Mouse (Mus musculus): ENCODE data around the gene Tmod1. TPM values are rescaled to one million over a fixed set of nuclear protein-coding genes. Genes with fewer than 3 reads are reported as not detected.

Gene Tmod1
- total RNA-seq (2021): 10 to 100 TPM; 20.4 to 21.4 TPM

- DNase-seq: peak; percentile 56 to 67
Measured at GRCm38 (mm10) chr4:46038892-46039751, at the start of gene Tmod1. TSS of gene Tmod1 (plus strand) at chr4:46038935.

DNA sequence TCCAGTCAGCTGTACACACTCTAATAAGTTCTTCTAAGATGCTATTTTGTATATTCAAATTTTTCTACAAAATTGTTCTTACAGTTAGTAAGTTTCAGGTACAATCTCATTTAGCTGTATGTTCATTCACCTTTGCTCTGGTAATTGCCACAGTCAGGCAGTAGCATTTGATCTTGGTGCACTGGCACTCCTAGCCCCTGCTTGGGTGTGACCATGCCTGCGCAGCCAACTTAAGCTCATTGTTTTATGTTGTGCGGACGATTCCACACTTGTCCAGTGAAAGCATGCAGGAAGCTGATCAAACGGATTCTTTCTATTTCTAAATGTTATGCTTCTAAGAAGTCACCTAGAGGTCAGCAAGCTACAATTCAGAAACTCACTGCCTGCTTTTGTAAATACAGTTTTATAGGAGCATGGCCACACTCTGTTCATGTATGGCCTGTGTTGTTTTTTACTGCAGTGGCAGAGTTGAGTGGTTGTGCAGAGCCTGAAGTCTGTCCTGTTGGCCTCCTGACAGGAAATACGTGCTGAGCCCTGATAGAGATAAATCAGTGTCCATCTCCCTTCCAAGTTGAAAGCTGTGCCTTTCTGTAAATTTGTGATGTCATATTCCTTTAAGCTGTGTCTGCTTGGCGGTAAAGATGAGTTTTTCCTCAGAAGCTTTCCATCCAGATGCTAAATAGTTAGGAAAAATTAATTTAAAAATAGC is 48.2 kb upstream of the Tmod1 start:
- no peak for DNase-seq

DNA sequence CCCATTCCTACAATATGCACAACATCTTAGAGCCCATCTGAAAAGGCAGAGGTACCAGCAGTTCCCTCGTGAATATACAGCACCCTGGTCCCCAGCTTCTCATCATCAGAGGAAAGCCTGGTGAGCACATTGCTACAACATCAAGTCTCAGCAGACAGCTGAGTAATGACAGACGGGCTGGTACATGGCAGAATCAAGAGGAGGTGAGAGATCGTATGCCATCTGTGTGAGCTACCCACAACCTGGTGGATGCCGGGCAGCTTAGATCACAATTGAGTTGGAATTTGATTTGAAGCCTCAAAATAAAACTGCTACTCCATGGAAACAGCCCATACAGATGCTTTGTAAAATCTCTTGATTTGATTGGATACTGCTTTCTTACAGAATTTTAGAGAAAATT is 40.2 kb upstream of the Tmod1 start:
- DNase-seq: peak; percentile 59 to 73

- no peak for DNase-seq
Measured at GRCm38 (mm10) chr4:46008142-46008793, 30.5 kb upstream of the Tmod1 start.

- DNase-seq: no peak
Measured at GRCm38 (mm10) chr4:46011698-46012097, 27.0 kb upstream of the Tmod1 start.

GRCm38 (mm10) chr4:46015605-46016004 is 23.1 kb upstream of the Tmod1 start:
- DNase-seq: no peak

- DNase-seq: no peak
Measured at GRCm38 (mm10) chr4:46023021-46023481, 15.7 kb upstream of the Tmod1 start.

- DNase-seq: peak in 1 of 2 experiments; percentile 25
Measured at GRCm38 (mm10) chr4:46025893-46026292, 12.8 kb upstream of the Tmod1 start.

GRCm38 (mm10) chr4:46028224-46028623 is 10.5 kb upstream of the Tmod1 start:
- DNase-seq: no peak

GRCm38 (mm10) chr4:46028781-46029180 is 10.0 kb upstream of the Tmod1 start:
- no peak for DNase-seq

- DNase-seq: no peak
Measured at GRCm38 (mm10) chr4:46029552-46029951, 9.2 kb upstream of the Tmod1 start.

GRCm38 (mm10) chr4:46032448-46032847 is 6.3 kb upstream of the Tmod1 start:
- no peak for DNase-seq

DNA sequence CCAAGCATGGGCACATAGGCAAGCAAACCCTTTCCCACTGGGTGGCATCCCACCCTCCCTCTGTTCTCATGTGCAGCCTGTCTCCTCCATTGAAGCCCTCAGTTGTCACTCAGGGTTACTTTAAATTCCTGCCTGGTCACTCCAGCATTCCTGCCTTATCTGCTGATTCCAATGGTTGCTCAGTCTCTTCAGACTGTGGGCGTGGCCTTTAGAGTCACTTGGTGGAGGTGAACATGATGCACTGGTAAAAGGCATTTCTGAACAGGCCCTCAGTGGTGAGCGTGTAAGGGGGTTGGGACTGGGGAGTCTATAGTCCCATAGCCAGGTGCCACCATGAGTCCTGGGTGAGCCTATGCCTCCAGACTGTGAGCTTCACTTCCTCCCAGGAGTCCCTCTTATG is 5.5 kb upstream of the Tmod1 start:
- DNase-seq: no peak

DNA sequence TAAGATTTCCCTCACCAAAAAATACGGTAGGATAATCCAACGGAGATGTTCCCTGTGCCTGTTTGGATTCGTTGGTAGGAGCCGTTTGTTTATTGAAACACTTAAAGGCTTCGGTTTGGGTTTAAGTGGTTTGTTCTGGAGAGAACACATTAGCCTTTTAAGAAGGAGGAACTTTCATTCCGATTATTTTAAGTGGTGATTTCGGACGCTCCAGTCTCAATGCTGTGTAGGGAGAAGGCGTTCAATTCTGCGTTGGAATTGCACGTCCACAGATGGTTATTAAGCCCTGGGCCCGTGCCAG is 194 bp upstream of the Tmod1 start:
- DNase-seq: no peak

- no peak for DNase-seq
Measured at GRCm38 (mm10) chr4:46039899-46040298, 1.2 kb downstream of the Tmod1 start.

GRCm38 (mm10) chr4:46040594-46041192 is 2.0 kb downstream of the Tmod1 start:
- no peak for DNase-seq

- DNase-seq: no peak
Measured at GRCm38 (mm10) chr4:46041761-46042504, 3.2 kb downstream of the Tmod1 start.

DNA sequence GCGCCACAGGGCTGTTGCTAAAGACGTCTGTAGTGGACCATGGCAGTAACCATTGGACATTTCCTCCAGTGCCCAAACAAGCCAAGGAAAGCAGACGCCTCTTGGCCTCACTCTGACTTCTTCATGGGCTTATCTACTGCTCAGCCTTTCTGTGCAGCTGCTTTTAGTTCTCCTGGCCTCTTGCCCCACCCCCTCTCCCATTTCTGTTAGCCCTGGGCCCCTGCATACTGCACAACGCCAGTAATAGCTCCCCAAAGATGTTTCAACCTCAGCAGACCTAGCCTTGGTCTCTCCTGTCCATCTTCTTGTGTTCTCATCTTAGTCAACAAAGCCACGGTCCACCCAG is 3.7 kb downstream of the Tmod1 start:
- DNase-seq: no peak

- DNase-seq: no peak
Measured at GRCm38 (mm10) chr4:46043361-46043760, 4.6 kb downstream of the Tmod1 start.

GRCm38 (mm10) chr4:46047971-46048370 is 9.2 kb downstream of the Tmod1 start:
- no peak for DNase-seq

DNA sequence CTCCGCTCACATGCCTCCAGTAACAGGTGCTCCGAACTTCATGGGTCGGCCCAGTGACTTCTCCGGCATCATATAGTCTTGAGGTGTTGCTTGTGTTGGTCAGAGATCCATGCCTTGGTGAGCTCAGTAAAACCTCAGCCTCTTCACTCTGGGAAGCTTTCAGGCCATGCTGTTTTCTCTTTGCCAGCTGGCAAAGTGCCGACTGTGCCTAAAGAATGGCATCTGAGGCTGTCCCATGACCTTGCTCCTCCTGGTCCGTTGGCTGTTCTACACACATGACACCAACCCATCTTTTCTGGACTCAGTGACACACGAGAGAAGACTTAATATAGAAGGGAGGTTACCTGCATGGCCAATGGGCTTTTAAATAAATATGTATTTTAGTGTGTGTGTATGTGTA is 9.7 kb downstream of the Tmod1 start:
- DNase-seq: no peak

Data from layer of hippocampus, postnatal 36 days (tissue).